Mouse (Mus musculus) adrenal gland, postnatal 14 days (tissue): ENCODE measurements around the gene G6pc3. TPM values are rescaled to one million over a fixed set of nuclear protein-coding genes. Genes with fewer than 3 reads are reported as not detected.

Experiments used
- DNase-seq: peaks from one replicate; pipeline ENCODE4 v3.0.0; 2021; ENCODE audit warnings: mixed read lengths
- total RNA-seq: library from RNA; stranded (reverse); gene quantifications from 2 replicates; pipeline ENCODE4 v1.2.3, GENCODE M21; 2021

G6pc3 gene
- total RNA-seq, 1 experiment from 2014 or later: 82.8 TPM

GRCm38 (mm10) chr11:102218783-102219182 lies 29.4 kb downstream of the G6pc3 start:
- DNase-seq: peak; percentile 97

DNA sequence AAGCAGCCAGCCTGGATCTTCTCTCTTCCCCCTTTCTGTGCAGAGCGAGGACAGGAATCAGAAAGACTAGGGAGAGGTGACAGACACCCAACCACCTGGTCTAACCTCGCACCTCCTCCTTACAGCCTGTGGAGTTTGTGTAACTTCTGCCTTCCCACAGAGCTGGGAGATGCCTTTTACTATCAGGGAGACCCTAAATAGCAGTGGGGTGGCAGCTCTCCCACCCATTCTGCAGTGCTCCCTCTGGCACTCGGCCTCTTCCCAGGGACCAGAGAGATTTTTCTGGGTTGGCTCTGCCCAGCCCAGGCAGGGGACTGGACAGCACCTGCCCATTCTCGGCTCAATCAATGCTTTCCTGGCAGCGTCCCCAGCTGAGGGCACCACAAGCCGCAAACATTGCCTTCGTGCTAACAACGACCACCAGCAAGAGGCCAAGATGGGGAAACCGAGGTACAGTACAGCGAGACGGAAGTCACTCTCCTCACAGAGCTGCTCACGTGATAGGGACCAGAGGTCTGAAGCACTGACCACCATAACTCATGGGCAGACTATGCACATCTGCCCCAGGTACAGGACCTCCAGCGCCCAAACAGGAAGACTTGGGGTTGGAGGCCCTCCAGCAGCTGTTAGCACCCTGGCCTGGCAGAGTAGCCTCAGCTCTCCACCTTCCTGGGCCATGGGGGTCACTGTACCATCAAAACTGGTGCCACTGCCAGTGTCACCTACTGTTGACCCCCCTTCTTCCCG lies 30.0 kb downstream of the G6pc3 start:
- no peak for DNase-seq

DNA sequence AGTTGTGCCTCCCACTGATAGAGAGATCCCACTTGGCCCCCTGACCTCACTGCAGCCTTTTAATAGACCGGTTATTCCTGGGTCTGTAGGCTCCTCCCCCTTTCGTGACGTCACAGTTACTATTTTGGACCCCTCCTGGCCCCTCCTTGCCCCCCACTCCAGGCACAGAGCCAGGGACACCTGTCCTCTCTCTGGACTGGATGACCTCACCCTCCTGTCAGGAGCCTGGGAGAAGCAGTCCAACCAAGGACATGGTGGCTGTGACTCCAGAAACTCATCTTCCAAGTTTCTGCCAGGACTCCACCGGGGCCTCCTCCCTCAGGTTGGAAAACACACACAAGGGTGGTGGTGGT lies 30.6 kb downstream of the G6pc3 start:
- DNase-seq: peak; percentile 74

DNA sequence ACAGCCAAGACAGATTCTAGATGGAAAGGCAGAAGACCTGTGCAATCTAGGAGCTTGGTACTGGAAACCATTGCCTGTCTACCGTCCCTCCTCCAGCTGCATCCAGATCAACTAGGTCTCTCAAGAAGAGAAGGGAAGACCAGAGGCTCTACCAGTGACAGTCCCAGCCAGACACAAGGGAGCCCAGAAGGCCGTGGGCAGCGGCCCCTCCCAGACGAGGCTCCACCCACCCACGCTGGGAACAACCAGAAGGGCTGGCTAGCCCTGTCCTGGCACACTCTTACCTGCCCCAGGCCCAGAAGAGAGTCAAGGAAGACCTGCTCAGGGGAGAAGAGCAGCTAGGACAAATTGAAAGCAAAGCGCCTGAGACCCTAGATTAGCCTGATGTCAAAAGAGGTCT lies 31.0 kb downstream of the G6pc3 start:
- DNase-seq: no peak

DNA sequence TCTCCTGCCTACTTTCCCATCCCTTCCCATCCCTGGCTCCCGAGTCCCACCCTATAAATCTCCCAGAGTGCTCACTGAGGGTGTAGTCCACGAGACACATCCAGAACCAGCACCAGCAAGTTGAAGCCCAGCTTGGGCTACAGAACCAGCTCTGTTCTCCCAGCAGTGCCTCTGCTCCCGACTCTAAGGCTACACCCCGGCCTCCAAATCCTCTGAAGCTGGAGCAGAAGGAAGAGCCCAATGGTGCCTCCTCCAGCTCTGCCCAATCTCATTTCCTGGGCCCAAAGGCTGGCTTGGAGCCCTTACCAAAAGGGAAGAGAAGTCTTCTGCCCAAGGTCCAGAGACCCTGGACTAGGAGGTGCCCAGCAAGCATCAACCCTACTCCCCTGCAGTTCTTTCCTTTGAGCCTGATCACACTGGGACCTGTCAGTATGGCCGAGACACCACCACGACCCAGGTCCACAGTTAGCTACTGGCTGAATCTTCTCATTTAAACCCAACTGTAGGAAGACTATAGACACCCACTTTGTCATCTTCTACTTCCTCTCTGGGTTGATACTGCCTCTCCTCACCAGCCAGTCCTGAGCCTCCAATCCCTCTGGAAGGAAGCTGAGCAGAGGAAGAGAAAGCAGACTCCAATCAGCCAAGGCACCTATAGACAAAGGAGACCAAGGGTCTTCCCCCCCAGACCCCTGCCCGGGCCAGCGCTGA lies 32.0 kb downstream of the G6pc3 start:
- no peak for DNase-seq

DNA sequence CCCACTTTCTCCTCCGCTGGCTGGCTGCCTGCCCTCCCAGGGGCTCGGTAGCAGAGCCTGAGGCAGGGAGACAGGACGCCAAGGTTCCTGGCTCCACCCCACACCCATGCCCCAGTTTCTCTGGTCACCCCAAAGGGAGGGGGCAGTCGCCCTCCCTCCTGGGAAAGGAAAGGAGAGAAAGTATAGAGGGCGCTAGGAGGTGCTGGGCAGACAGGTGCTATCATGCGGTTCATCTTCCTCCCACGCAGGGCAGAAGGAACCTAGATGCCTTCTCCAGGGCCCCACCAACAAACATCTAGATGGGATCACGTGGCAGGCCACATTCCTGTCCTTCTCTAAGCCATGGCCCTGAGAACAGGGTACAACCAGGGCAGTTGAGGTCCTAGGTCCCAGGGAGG lies 32.5 kb downstream of the G6pc3 start:
- peak; percentile 47 for DNase-seq

GRCm38 (mm10) chr11:102223166-102223565 lies 33.7 kb downstream of the G6pc3 start:
- peak; percentile 69 for DNase-seq

DNA sequence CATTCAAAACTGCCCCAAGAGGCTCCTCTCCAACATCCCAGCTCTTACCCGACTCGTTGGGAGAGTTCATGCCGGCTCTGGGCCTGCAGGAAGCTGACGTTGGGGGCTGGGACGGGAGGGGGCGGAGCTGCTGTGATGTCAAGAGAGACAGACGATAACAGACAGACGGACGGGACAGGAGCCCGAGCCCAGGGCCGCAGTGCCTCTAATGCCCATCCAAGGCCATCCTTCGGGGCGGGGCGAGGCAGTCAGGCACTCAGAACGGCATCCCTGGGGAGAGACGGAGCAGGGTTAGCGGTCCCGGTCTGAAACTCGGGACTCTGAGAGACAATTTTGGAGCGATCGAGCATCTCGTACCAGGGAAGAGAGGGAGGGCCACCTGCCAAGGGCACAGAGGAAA lies 35.3 kb downstream of the G6pc3 start:
- DNase-seq: peak; percentile 76

- peak; percentile 40 for DNase-seq
Observed at GRCm38 (mm10) chr11:102225221-102225620, 35.8 kb downstream of the G6pc3 start.

- DNase-seq: peak; percentile 3
Observed at GRCm38 (mm10) chr11:102226067-102226978, 36.9 kb downstream of the G6pc3 start.

DNA sequence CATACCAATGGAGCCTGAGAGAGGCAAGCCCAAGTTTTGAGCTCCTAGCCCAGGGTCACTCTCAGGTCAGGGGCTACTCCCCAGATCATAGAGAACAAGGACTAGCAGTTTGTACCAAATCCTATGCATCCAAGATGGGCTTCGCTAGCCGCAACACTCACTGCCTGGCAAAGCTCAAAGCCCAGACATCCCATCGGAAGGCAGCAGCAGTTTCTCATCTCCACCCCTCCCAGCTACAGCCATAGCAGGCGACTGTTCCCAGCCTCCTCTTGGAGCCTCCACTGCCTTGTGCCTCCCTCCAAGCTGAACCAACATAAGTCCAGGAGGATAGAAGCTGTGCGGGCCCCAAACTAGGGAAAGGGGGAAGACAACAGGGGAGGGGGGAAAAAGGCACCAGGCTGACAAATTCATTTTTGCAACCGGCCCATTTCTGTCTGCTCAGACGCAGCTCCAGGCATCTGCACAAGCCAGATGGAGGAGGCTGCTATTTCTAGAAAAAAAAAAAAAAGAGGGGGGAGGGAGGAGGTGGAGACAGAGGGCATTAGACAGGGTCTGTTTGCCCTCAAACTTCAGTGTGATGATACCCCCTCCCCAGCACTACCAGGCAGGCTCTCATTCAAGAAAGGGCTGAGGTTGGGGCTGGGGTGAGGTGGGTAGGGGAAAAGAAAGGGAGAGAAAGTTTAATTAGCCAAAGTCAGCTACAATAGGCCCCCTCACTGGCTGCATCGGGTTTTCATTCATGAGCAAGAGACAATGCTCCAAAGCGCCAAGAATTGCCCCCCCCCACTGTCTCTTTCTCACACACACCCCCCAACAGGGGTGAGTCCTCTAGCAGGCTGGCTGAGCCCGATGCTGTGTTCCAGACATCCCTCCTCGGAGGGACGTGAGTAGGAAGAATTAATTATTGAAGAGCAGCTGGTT lies 38.1 kb downstream of the G6pc3 start:
- no peak for DNase-seq

DNA sequence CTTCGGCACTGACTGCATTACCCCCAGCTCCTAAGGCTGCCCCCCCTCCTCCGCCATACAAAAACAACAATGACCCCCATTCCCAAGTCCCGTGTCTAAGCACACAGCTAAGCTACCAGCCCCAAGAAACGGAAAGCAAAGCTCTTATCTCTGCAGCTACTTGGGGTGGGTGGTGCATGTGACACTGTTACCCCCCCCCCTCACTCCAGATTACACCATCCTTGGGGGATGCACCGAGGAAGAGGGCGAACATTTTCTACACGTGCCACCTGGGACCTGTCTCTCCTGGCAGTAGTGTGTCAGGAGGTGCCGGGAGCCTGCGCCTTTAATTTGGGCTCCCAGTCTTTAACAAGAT lies 38.7 kb downstream of the G6pc3 start:
- DNase-seq: no peak

DNA sequence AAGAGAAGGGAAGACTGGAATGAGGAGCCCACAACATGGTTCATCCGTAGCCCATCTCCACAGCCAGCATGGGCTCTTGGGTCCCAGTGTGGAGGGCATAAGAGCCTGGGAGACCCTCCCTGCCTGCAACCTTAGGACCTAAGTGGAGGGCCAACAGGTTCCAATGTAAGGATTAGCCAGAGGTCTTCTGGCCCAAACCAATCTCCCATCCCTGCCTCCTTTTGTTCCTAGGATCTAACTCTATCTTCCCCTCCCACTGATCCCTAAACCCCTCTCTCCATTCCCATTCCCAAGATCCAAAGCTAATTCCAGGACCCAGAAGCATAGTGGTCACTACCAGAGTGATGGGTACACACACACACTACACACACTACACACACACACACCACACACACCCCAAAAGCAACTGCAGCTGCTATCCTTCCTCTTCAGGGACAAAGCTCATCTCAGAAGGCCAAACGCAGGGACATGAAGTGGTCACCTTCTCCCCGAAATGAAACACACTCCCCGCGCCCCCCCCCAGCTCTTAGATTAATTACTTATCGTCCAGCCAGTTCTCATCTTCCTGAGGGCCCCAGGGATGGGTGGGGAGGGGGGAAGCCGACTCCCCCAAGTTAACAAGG lies 39.3 kb downstream of the G6pc3 start:
- peak; percentile 15 for DNase-seq

DNA sequence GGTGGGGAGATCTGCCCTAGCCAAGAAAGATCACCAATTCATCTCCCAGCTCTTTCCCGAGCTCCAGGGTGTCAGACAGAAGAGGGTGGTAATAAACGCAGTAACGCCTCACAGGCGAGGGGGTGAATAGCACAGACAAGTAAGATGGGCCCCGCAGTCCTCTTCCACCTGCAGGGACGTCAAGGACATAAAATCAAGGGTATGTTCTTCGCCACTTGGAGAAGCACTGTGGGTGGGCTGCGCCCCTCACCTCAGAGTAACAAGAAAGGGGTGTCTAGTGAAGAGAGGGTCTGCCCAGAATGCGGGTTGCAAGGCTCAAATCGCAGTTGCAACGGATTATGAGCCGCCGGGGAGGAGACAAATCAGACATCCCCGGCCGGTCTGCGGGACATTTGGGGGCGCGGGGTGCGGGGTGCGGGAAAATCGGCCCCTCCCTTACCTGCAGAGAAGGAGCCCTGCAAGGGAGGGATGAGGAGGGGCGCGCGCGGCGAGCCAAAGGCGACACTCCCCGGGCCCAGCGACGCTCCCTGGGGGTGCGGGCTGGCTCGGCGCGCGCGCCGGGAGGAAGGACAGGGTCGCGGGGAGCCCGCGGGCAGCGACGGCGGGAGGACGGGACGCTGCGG lies 40.0 kb downstream of the G6pc3 start:
- DNase-seq: peak; percentile 34

DNA sequence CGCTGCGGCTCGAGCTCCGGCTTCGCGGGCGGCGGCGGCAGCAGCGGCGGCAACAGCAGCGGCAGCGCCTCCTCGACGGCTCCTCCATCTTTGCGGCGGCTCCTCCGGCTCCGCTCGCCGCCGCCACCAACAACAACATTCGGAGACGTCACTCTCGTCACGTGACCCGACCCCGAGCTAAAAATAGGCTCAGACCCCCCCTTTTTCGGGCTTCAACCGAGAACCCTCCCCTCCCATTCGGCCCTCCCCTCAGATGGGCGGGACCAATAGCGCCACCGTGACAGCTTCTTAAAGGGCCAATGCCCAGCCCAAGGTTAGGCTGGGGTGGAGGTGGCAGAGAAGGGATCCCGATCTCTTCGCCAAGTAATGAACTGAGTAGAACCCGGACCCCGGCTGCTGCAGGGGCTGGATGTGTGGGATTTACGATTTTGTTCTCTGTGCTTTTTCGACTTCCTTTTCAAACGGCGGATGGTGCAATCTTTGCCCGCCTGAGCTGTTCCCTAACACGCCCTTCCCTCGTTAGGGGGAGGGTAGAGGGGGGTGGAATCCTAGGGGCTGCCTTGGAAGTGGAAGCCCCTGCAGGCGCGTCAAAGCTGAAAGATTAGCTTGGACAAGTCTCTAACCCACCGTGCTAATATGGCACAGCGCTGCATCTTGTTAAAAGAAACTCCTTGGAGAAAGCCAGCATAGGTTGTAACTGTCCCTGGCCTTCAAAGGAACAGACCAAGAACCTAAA lies 40.8 kb downstream of the G6pc3 start, which contains the start of gene Hdac5:
TSS of gene Hdac5 (minus strand) at position 161 of the 736 bp plus-strand sequence.
- DNase-seq: peak; percentile 99

- DNase-seq: no peak
Observed at GRCm38 (mm10) chr11:102236022-102236421, 46.6 kb downstream of the G6pc3 start.

- DNase-seq: no peak
Observed at GRCm38 (mm10) chr11:102240636-102241035, 51.2 kb downstream of the G6pc3 start.

DNA sequence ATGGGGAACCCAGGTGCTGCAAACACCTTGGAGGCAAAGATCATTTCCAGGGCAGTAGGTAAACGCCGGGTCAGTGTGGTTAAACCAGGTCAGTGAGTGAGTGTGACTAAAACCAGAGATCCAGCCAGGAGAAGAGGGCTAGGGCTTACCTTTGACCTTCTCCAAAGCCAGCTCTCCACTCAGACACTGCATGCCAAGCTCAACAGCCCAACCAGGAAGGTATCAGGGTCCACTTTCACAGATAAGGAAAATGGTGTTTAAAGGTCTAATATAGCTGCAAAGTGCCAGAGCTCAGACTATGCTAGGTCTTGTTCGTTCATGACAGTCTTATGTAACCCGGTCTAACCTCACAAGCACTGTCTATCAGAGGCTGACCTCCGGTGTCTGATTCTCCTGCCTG lies 51.8 kb downstream of the G6pc3 start:
- no peak for DNase-seq

DNA sequence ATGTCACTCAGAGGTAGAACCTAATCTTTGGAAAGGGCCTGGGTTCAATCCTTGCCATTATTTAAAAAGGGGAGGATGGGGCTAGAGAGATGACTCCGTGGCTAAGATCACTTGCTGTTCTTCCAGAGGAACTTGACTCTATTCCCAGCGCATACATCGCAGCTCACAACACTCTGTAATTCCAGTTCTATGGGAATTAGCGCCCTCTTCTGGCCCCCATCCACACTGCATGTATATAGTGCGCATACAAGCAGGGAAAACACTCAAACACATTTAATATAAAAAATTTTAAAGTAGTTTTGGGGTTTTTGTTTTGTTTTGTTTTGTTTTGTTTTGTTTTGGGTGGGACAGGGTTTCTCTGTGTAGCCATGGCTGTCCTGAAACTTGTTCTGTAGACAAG lies 52.5 kb downstream of the G6pc3 start:
- DNase-seq: no peak
